ENCODE assay signal across 27 mouse cellular contexts in genomic region chr5:91030629-91031028, GRCm38 (mm10). TPM values are rescaled to one million over a fixed set of nuclear protein-coding genes. Genes with fewer than 3 reads are reported as not detected.
DNase-seq lines count a peak whose midpoint lies in the region; ATAC-seq and TF ChIP-seq lines count a peak whose summit lies in the region.
"Had no signal": no experiment of that assay in that cellular context is flagged by ENCODE, and none has a peak within 500 bp of the region (broad histone marks: within the 10 kb centered on the region; RNA-seq: fewer than 3 reads in every experiment).

No protein-coding gene starts in this region.

- ATAC-seq in hindbrain, embryonic 16.5 days, result no peak

- H3K4me1 ChIP-seq in hindbrain, embryonic 16.5 days (ENCODE audit: control insufficient read depth, insufficient read depth, low read depth, low read length), result no peaks in the 10 kb centered on the region
- H3K4me1 ChIP-seq: forebrain, embryonic 12.5 days; heart, embryonic 15.5 days; kidney, embryonic 15.5 days; limb, embryonic 10.5 days; liver, embryonic 13.5 days had no signal

- H3K36me3 ChIP-seq in hindbrain, embryonic 16.5 days (ENCODE audit: control insufficient read depth, insufficient read depth, low read length), result no peaks in the 10 kb centered on the region
- H3K36me3 ChIP-seq: forebrain, embryonic 12.5 days; heart, embryonic 15.5 days; kidney, embryonic 15.5 days; limb, embryonic 10.5 days; liver, embryonic 13.5 days had no signal

- DNase-seq in gastrocnemius, adult 2 months, result no peak
- no peak for DNase-seq in gastrocnemius, postnatal 10 days
- peak; percentile 4 for DNase-seq in layer of hippocampus, adult 11-12 months (ENCODE audit: low spot score)
- DNase-seq in layer of hippocampus, adult 9-11 months, result no peak
- DNase-seq in lung, postnatal 36 days, result peak; percentile 38
- no peak for DNase-seq in lung, postnatal 14 days
- no peak for DNase-seq in frontal cortex, postnatal 10 days (ENCODE audit: low spot score in 2 of 2)
- DNase-seq: adrenal gland, adult 2 months; cerebellum, adult 9-11 months; gastrocnemius, postnatal 14 days; liver, embryonic 13.5 days; retina, postnatal 1 day; right cerebral cortex, postnatal 4 days had no signal

- no peak overlapping the region for H3K9ac ChIP-seq in hindbrain, embryonic 16.5 days (ENCODE audit: low read depth, low read length)
- H3K9ac ChIP-seq: forebrain, embryonic 12.5 days; heart, embryonic 15.5 days; kidney, embryonic 15.5 days; liver, embryonic 13.5 days had no signal

- WGBS in hindbrain, embryonic 16.5 days, result 97% methylated on average over 2 of the region's 2 CpGs

- no peak overlapping the region for H3K4me2 ChIP-seq in hindbrain, embryonic 16.5 days (ENCODE audit: low read length)
- H3K4me2 ChIP-seq: forebrain, embryonic 12.5 days; heart, embryonic 15.5 days; kidney, embryonic 15.5 days; liver, embryonic 13.5 days; midbrain, embryonic 11.5 days had no signal

- TF ChIP-seq CTCF in gastrocnemius, adult 2 months (IDR thresholded peaks at IDR 0.05), result peak; percentile 16; the same call in 1 of the 2 replicates

- H3K27me3 ChIP-seq in hindbrain, embryonic 16.5 days (replicated peaks; ENCODE audit: control insufficient read depth, insufficient read depth, low read length), result no peaks in the 10 kb centered on the region
- H3K27me3 ChIP-seq: forebrain, embryonic 12.5 days; heart, embryonic 15.5 days; kidney, embryonic 15.5 days; liver, embryonic 13.5 days had no signal

- H3K9me3 ChIP-seq in hindbrain, embryonic 16.5 days (ENCODE audit: control insufficient read depth, low read length), result no peaks in the 10 kb centered on the region
- H3K9me3 ChIP-seq: forebrain, embryonic 12.5 days; heart, embryonic 15.5 days; kidney, embryonic 15.5 days; limb, embryonic 10.5 days; liver, embryonic 13.5 days had no signal

- no peak overlapping the region for H3K4me3 ChIP-seq in gastrocnemius, adult 2 months
- no peak overlapping the region for H3K4me3 ChIP-seq in hindbrain, embryonic 16.5 days (ENCODE audit: low read length)
- H3K4me3 ChIP-seq: forebrain, embryonic 12.5 days; heart, embryonic 15.5 days; kidney, embryonic 15.5 days; left cerebral cortex, adult 2 months; limb, embryonic 10.5 days; liver, embryonic 13.5 days had no signal

- intact Hi-C loops in gastrocnemius, adult 2 months (cut with DNase I), result no loop called here

- no peak overlapping the region for H3K27ac ChIP-seq in gastrocnemius, adult 2 months
- H3K27ac ChIP-seq in hindbrain, embryonic 16.5 days (ENCODE audit: low read depth, low read length), result no peak overlapping the region
- H3K27ac ChIP-seq: forebrain, embryonic 12.5 days; heart, embryonic 15.5 days; kidney, embryonic 15.5 days; left cerebral cortex, adult 2 months; limb, embryonic 10.5 days; liver, embryonic 13.5 days; macrophage had no signal

RNA-seq across cellular contexts. Expression of gene Epgn, which starts 3.4 kb away (rescaled TPM):
- total RNA-seq in gastrocnemius, adult 2 months (2021), result under 1 TPM; 0.28 to 0.42 TPM
- under 1 TPM; 0.26 to 0.79 TPM for total RNA-seq in gastrocnemius, postnatal 10 days (2021)
- 0.17 TPM in 1 of 2 replicates, not detected in the other for polyA plus RNA-seq in hindbrain, embryonic 16.5 days (2015; fragmentation: Nextera tagmentation; extraction: Ambion mirVana)
- total RNA-seq: adrenal gland, adult 2 months; layer of hippocampus, adult 8-10 months; MEL; monocyte, adult 5-6 weeks had no signal
- polyA plus RNA-seq: adrenal gland, adult 2 months; kidney, embryonic 15.5 days; macrophage had no signal

RNA-seq across cellular contexts. Expression of gene Ereg, which starts 43.8 kb away (rescaled TPM):
- total RNA-seq in gastrocnemius, adult 2 months (2021), result not detected
- total RNA-seq in gastrocnemius, postnatal 10 days (2021), result under 1 TPM in 1 of 2 experiments, not detected in 1; 0.07 TPM
- polyA plus RNA-seq in hindbrain, embryonic 16.5 days (2015; fragmentation: Nextera tagmentation; extraction: Ambion mirVana), result not detected in 2 replicates
- total RNA-seq: adrenal gland, adult 2 months; gastrocnemius, postnatal 14 days; layer of hippocampus, adult 8-10 months; left cerebral cortex, adult 2 months; MEL; monocyte, adult 5-6 weeks had no signal
- polyA plus RNA-seq: adrenal gland, adult 2 months; cortical plate, adult 2 months; forebrain, embryonic 12.5 days; hindbrain, embryonic 11.5 days; kidney, embryonic 15.5 days; limb, embryonic 10.5 days; macrophage; midbrain, embryonic 11.5 days; neural tube, embryonic 11.5 days had no signal

Comparison
In these comparisons a context has a peak if more than half of its experiments do, and no peak if none do; other contexts are left out.
1. DNase-seq: peak in layer of hippocampus, adult 11-12 months (single experiment) and lung, postnatal 36 days (single experiment); none in gastrocnemius, adult 2 months (single experiment), gastrocnemius, postnatal 10 days (single experiment), layer of hippocampus, adult 9-11 months (single experiment), lung, postnatal 14 days (single experiment) and frontal cortex, postnatal 10 days (0 of 2).